Mouse (Mus musculus) megakaryocyte-erythroid progenitor cell, adult 5 weeks (primary cell): ENCODE results near the gene Alk. TPM values are rescaled to one million over a fixed set of nuclear protein-coding genes. Genes with fewer than 3 reads are reported as not detected.

ENCODE experiments used
- polyA plus RNA-seq: library from polyadenylated mRNA; stranded (reverse); fragments of >175 nt; gene quantifications from 2 replicates; pipeline ENCODE4 v1.2.3, GENCODE M21; 2012

Alk gene
- 0.02 TPM in 1 of 2 replicates, not detected in the other for polyA plus RNA-seq

GRCm38 (mm10) chr17:72604610-72604980 is at the start of gene Alk:
TSS of gene Alk (minus strand) at chr17:72604627.

Other genes with a start within 250 kb of the Alk start
- 10.3 and 11.3 TPM in 2 replicates for gene Ypel5, start 231.8 kb upstream of the Alk start, polyA plus RNA-seq